Mouse (Mus musculus): ENCODE measurements around the gene Slc25a51. TPM values are rescaled to one million over a fixed set of nuclear protein-coding genes. Genes with fewer than 3 reads are reported as not detected.

Slc25a51 gene
- polyA plus RNA-seq, 1 experiment from 2014 or later, result 38.6 TPM

DNA sequence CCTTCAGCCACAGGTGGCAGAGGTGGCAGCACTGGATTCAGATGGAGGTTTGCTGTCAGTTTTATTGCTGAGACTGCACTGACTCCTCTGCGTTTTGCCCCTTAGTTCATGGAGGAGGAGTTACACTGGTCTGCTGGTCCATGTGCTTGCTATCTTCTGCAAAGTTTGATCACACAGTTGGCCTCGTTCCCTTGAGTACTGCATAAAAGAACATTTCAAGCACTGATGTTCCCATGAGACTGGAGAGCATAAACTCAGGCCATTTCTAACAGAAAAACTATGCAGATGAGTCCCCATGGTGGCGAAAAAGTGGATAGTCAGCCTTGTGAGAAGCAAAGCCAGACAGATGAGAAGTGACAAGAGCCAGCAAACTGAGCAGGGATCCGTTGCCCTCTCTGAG is 32.0 kb downstream of the Slc25a51 start:
- ChIA-PET POLR2A (no interaction called here), CTCF (interaction anchor here (1.1 kb wide), 1 partner anchor 9 kb away, joined by 3 read pairs; no protein-coding TSS in a partner anchor)
- H3K27me3 ChIP-seq, result no peaks in the 10 kb centered on the region
- no peak for DNase-seq (ENCODE audit: low read depth, low spot score)
- in situ Hi-C loops (cut with MboI; ENCODE audit: low pct_unique_long_range_greater_than_20kb), result no loop called here
- TF ChIP-seq CTCF (IDR thresholded peaks at IDR 0.05), result no peak
- no peak for ATAC-seq

DNA sequence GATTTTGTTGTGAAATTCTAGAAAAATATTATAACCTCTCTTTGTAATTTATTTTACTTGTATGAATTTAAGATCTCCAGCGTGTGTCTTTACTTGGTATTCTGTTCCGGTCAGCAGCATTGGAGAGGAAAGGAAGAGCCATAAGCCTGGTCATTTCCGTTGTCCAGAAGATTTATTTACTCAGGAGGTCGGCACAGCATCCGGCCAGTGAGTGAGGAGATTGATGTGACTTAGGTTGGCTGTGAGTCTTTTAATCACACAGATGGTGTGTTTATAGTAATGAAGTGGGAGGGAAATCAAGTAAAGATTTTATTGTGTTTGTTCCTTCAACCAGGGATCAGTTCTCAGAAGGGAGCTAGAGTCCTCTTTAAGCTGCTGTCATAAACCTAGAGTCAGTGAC is 33.7 kb downstream of the Slc25a51 start:
- H3K27me3 ChIP-seq, result no peaks in the 10 kb centered on the region
- TF ChIP-seq CTCF (IDR thresholded peaks at IDR 0.05), result no peak
- ChIA-PET POLR2A (no interaction called here), CTCF (no interaction called here)
- DNase-seq (ENCODE audit: low read depth, low spot score) (no peak), ATAC-seq (no peak)
- in situ Hi-C loops (cut with MboI; ENCODE audit: low pct_unique_long_range_greater_than_20kb), result no loop called here

DNA sequence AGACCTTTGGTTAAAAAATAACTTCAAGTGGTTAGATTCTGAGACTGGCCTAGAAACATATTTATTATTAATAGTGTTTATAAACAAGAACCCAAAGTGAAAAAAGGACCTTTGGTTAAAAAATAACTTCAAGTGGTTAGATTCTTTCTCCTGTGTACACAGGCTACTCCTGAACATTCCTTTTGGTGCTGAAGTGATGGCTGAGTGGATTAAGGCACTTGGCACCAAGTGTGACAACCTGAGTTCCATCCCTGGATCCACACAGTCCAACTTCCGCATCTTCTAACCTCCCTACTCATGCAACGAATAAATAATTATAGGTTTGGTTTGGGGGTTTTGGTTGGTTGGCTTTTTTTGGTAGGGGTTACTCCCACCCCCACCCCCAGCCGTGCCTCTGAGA is 37.3 kb downstream of the Slc25a51 start:
- in situ Hi-C loops (cut with MboI; ENCODE audit: low pct_unique_long_range_greater_than_20kb), result no loop called here
- ChIA-PET CTCF (no interaction called here), POLR2A (no interaction called here)
- no peak for DNase-seq (ENCODE audit: low read depth, low spot score)
- no peak for TF ChIP-seq CTCF (IDR thresholded peaks at IDR 0.05)
- H3K27me3 ChIP-seq, result no peaks in the 10 kb centered on the region
- ATAC-seq, result no peak

DNA sequence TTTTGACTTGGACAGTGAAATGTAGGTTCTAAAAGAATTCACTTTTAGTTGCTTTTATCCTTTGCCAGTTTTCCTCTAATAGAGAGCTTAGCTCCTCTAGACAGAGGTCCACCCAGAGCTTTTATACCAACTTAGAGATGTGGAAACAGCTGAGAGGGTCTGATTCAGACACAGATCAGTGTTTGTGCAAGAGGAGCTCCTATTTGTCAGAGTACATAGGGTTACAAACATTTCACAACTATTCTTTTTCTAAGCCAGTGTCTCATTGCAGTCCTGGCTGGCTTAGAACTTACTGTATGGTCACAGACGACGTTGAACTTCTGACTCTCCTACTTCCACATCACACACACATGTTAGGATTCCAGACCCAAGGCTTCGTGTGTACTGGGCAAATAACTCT is 51.9 kb downstream of the Slc25a51 start:
- POLR2A ChIA-PET, result no interaction called here

More for the DNA sequence above, 51.9 kb downstream of the Slc25a51 start:
- in situ Hi-C loops (cut with MboI; ENCODE audit: low pct_unique_long_range_greater_than_20kb), result no loop called here
- CTCF ChIA-PET, result interaction anchor here (1.2 to 1.5 kb wide), 2 partner anchors 9 to 12 kb away, joined by 4 read pairs; no protein-coding TSS in a partner anchor
- ATAC-seq (no peak), DNase-seq (ENCODE audit: low read depth, low spot score) (no peak)
- no peaks in the 10 kb centered on the region for H3K27me3 ChIP-seq
- no peak for TF ChIP-seq CTCF (IDR thresholded peaks at IDR 0.05)

Other genes starting within 250 kb of the Slc25a51 start
- 0.04 TPM for gene Frmpd1, start 223.9 kb downstream of the Slc25a51 start, polyA plus RNA-seq (2021)
- gene Trmt10b, start 111.6 kb downstream of the Slc25a51 start, polyA plus RNA-seq (2021), result 11.3 TPM
- 10.8 TPM for gene Dcaf10, start 66.7 kb downstream of the Slc25a51 start, polyA plus RNA-seq (2021)
- gene Exosc3, start 66.0 kb downstream of the Slc25a51 start, polyA plus RNA-seq (2021), result 19.4 TPM
- gene Shb, start 123.7 kb upstream of the Slc25a51 start, polyA plus RNA-seq (2021), result 71.9 TPM

All from Patski (cell line).